Mouse (Mus musculus): ENCODE results near the gene BC024978.

DNA sequence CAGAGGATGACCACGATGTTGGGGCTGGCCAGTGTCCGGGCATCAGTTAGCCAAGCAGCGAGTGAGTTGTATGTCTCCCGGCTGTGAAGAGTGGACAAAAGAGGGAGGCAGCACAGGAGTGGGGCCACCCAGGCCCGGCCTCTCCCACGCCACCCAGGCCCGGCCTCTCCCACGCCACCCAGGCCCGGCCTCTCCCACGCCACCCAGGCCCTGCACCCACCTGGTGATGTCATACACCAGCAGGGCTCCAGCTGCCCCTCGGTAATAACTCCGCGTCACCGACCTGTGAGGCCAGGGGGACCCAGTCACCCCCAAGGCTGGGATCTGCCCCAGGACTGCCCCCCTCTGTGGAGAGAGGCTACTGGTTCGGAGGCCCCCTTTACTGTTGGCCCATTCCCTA is 21.1 kb upstream of the BC024978 start:
- TF ChIP-seq CHD1 (IDR thresholded peaks at IDR 0.05; ENCODE audit: low read depth, low read length) (no peak), MEF2A (IDR thresholded peaks at IDR 0.05; ENCODE audit: borderline replicate concordance, low read depth, low read length) (no peak), KAT2A (IDR thresholded peaks at IDR 0.05; ENCODE audit: insufficient replicate concordance, low read length) (no peak), NELFE (IDR thresholded peaks at IDR 0.05; ENCODE audit: low read depth, low read length) (no peak), POLR2A (IDR thresholded peaks at IDR 0.05; ENCODE audit: low read depth, low read length) (no peak), CTCF (conservative IDR thresholded peaks at IDR 0.05 in 1 of 2, IDR thresholded peaks at IDR 0.05 in 1 of 2; ENCODE audit: low read depth in 2 of 2, low read length in 2 of 2) (no peak), HCFC1 (IDR thresholded peaks at IDR 0.05; ENCODE audit: low read depth, low read length) (no peak), SMC3 (IDR thresholded peaks at IDR 0.05; ENCODE audit: low read depth, low read length) (no peak), USF2 (conservative IDR thresholded peaks at IDR 0.05; ENCODE audit: low read depth, low read length) (no peak)

All from CH12.LX (cell line).